Mouse (Mus musculus) A20 (cell line): ENCODE data around the gene Smim13.
"Not testable (repeated sequence)": the region's sequence is repeated elsewhere in the genome, so short reads cannot be mapped to it uniquely, and the experiment has no call there.

ENCODE experiments used
- DNase-seq: peaks from one replicate; pipeline ENCODE4 v3.0.0-alpha.2; 2011; ENCODE audit warnings: low read depth, low spot score

The Smim13 gene

DNA sequence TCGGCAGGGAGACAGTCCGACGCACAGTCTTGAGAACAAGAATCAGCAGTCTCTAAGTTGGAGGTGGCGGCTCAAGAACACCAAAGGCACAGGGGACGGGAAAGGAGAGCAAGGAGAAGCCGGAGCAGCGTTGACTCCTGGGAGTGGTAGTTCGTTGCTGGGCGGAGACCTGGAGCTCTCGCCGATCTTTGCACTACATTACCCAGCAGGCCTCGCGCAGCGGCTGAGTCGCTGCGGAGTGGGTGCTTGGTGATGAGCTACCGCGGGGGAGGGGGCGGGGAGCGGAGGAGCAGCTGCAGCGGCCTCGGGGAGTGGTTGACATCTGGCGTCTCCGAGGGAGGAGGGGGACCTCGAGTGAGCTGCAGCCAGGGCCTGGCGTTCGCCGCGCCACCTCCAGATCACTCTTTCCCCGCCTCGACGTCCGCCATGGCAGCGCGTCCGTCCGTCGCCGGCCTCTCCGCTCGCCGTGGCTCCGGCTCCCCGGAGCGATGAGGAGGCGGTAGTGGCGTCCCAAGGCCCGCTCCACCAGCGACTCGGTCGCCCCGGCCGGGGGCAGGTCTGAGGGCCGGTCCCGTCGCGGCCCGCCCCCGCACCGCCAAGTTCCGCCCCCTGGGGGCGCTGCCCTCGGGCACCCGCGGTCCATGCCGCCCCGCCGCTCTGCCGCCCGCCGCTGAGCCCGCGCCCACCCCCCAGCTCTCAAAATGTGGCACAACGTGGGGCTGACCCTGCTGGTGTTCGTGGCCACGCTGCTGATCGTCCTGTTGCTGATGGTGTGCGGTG is at the start of gene Smim13:
TSS of gene Smim13 (plus strand) at position 307 of the 780 bp plus-strand sequence.
- peak; percentile 99 for DNase-seq

DNA sequence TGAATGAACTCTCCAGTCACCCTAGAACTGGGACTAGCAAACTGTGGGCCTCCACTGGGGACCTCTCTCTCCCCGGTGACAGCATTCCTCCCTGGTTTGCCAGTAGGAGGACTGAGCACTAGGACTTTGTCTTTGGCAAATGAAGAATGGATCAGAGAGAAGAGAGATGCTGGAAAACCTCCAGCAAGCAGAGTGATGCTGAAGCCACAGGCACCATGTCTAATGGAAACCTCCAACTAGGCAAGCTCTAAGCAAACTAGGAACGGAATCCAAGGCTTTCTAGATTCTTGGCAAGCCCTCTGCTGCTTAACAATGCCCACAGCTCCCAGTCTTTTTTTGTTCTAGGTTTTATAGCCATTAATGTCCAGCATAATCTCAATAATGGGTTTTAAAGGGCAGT is 48.8 kb upstream of the Smim13 start:
- DNase-seq: no peak

DNA sequence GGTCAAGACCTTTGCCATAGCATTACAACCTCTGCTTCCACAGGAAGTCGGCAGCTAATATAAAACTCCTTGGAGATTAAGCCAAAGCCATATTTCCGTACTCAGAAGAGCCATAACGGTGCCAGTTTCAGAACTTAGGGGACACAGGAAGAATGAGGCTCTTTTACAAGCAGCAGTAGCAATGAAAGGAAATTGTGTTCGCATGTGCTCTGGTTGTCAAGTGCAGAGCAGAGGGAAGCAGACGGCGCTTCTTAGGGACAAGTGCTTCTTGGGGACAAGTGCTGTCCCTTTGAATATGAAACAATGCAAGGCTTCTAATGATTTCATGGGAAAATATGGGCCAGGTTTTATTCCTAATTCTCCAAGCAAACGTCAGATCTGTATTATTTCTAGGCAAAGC is 46.4 kb upstream of the Smim13 start:
- no peak for DNase-seq

DNA sequence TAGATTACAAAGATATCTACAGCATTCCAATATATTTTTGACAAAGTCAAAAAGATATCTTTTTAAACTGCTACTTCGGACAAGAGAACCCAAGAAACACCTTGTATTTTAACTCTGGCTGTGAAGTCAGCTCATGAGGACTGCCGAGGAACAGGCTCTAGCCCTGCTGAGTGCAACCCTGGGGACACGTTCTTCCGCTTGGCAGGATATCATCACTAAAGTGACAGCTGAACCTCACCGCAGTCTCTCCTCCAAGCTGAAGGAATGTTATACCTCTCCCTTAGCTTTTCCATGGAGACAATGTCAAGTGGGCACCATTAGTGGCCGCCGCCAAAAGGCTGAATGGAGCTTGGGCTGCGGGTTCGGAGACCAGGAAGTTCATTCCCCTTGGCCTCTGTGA is 46.0 kb upstream of the Smim13 start:
- DNase-seq: no peak

DNA sequence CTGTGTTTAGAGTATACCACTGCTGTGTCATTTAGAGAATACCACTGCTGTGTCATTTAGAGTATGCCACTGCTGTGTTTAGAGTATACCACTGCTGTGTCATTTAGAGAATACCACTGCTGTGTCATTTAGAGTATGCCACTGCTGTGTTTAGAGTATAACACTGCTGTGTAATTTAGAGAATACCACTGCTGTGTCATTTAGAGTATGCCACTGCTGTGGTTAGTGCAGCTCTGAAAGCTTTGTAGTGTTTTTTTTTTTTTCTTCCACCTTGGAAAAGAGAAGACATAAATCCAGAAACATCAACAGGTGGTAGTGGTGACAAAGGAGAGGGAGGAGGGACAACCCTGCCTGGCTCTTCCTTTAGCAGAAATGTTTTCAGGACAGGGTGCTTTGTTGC is 44.1 kb upstream of the Smim13 start:
- DNase-seq: not testable (repeated sequence)

DNA sequence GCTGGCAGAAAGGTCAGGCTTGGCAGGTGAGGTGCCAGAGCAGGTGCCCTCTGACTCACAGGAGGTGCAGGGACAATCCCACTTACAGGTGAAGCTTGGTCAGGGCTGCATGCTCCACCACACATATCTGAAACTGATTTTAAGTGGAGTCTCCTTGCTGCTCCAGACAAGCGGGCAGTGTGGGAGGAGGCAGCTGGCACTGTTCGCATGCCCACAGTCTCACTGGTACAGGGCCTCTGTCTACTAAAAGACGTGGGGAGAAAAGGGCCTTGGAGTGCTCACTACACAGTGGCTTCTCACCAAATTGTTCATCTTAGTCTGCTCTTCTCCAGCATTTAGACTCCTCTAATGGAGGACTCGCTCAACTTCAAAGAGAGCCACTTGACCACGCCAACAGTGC is 43.4 kb upstream of the Smim13 start:
- DNase-seq: no peak

DNA sequence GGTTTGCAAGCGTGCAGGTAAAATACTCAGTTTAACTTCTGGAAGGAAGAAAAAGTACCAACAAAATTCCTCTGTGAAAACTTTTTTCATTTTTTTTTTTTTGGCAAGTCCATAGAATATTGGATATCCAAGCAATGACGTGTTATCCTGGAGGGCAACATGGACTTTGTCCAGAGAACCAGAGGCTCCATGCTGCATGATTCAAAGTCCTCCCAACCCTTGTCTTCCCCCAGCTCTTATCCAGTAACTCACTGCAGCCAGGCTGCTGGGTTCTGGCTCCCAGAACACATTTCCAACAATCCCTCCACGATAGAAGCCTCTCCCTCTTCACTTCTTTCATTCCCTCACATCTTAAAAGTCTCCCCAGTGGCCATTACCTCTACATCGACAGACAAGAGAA is 38.4 kb upstream of the Smim13 start:
- DNase-seq: no peak

DNA sequence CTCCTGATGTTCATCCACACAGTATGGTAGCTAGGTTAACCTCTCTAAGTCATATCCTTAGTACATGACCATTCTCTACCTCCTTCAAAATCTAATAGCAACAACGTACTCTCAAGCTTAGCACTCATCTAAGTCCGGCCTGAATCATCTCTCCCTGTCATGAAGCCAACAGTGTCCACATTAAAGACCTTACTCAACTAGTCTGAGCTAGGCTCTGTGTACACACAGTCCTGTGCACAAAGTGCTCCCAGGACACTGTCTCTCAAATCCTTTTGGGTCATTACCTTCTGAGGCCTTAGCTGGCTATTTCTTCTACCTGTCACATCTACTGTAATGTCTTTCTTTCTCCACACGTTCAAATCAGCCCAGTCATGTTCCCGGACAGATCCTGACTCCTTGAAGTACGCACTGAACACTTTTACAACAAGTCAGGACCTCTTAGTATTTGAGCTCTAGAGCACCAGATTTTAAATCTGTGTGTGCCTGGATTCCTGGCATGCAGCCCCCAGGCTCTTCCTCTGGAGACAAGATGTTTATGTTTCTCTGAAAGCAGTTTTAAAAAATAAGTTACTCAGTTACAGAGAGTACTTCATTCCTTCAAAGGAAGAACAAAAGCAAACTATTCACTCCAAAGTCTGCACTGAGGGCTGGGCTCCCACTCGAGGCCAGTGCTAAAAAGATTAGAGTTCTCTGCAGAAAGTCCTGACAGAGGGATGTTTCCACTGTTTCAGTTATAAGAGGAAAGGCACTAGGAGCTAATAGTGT is 36.9 kb upstream of the Smim13 start:
- no peak for DNase-seq

DNA sequence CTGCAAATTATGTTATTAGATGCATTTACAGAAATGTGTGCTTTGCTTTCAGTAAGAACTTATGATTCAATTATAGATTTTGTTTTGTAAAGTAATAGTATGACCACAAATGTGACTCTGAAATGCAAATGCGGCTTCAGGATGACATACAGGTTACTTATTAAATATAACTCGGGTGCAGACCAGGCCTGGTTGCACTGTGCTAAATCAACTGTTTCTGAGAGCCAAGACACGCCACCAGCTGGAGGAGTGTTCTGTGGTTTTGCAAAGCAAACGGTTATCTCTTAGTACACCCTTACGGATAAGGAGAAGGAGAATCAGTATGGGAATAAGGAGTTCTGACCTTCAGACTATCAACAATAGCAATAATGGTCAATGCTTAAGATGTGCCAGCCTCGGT is 34.0 kb upstream of the Smim13 start:
- no peak for DNase-seq

DNA sequence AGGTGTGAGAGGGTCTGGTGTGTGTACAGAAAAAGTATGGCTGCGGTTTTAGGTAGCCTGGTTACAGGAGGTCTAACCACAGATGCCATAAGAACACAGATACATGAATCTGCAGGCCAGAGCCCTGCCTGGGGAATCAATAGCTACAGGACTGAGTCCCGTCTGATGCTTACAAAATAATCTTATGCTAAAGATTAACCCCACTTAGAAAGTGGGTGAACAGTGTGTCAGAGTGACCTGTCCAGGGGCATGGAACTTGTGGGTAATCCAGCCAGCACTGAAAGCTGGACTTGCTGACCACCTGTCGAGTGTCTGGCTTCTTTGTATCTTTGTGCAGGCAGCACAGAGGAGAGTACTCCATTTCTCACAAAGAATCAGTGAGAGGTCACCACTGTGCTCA is 33.4 kb upstream of the Smim13 start:
- no peak for DNase-seq

DNA sequence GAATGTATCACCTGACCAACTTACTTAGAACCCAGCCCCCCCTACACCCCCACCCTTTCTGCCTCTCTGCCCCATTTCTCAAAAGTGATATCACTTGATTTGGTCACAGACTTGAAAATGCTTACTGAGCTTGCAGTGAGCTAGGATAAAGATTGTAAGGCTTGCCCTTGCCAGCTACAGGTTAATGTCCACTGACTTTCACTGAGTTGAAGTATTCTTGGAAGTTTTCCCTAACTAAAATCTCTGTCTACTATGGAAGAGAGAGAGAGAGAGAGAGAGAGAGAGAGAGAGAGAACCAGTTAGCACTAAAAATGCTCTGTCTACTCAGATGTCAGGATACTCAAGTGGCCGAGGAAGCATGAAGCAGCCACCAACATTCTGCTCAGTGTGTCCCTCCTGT is 30.6 kb upstream of the Smim13 start:
- DNase-seq: no peak

DNA sequence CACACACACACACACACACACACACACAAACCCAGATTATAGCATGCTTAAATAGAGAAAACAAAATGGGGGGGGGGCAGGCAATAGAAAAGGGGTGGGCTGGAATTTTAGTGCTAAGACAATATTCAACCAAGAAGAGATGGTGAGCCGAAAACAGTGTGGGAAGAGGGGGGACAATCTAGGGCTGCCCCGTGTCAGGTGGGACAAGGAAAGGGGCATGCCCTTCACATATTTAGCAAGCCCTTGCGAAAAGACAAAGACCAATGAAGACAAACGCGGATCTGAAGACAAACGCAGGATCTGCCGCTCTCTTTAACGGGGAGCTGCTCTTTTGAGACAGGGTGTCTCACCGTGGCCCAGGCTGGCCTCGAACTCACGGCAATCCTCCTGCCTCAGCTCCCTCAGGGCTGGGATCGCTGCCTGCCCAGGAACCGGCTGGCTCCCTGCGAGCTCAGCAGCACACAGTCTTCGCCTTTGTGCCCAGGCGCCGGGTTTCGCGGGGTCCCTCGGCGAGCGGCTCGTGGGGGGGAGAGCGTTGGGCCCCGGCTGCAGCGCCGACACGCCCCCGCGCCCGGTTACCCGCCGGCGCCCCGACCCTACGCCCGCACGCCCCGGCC is 29.8 kb upstream of the Smim13 start:
- no peak for DNase-seq

DNA sequence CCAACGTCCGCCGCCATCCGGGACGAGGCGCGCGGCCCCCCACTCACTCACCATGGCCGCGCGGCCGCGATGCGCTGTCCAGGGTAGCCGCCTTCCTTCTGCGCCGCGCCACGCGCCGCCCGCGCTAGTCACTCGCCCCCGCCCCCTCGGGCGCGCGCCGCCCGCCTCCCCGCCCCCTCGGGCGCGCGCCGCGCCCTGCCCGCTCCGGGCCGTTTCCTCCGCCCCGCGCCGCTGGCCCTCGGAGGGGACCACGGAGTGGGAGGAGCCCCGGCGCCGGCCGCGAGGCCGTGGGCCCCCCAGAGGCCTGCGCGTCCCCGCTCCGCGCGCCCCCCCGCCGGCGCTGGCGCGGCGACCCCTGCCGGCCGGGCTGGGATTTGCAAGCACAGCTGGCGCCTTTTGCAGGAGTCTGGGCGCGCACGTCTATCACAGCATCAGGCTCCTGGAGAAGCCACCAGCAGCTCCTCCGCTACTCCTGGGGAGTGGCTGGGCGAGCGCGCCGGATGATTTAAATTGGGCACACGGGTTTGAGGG is 29.3 kb upstream of the Smim13 start, which contains the start of gene Elovl2:
TSS of gene Elovl2 (minus strand) at position 102 of the 531 bp plus-strand sequence.
- no peak for DNase-seq

DNA sequence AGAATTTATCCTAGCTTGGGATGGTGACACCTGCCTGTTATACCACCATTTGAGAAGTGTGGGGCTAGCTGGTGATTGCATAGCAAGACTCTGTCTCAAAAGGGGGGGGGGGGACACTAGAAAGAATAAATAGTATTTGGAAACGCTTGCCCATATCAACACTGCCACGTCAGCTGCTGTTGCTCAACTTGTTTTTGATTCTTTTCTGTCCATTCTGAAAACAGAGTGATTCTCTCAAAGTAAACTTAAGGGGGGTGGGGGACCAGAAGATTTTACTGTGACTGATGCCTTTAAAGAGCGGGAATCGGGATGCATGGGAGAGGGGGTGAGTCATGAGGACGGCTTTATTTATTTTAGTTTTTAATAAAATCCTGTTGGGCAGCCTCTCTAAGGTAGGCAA is 23.1 kb upstream of the Smim13 start:
- DNase-seq: no peak

DNA sequence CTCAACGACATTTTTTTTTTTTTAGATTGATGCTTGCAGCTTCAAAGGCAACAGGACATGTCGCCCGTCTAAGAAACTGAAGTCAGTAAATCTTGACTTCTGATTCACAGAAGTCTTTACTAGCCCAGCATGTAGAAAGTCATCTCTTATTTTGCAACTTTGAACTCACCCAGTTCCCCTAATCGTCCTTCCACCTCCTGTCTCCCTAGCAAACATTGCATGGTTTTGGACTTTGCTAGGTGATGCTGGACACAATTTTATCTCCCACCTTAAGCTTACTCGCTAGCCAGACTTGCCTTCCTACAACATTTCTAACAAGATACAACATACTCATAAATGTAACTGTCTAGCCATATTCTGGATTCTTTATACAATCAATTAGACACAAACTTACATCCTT is 21.6 kb upstream of the Smim13 start:
- DNase-seq: no peak

DNA sequence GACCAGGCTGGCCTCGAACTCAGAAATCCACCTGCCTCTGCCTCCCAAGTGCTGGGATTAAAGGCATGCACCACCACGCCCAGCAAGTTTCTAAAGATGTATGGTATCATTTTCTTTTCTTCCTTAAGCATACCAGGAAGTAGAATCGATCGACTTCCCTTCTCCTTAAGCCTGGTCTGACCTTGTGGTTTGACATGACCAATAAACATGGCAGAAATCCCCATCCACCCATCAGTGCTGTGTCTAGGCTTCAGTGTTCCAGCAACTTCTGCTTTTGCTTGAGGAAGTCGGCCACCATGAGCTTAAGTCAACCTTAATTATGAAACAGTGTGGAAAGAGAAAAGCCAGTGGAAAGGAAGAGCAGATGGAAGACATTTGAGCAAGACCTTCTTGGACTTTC is 19.4 kb upstream of the Smim13 start:
- DNase-seq: peak; percentile 17

DNA sequence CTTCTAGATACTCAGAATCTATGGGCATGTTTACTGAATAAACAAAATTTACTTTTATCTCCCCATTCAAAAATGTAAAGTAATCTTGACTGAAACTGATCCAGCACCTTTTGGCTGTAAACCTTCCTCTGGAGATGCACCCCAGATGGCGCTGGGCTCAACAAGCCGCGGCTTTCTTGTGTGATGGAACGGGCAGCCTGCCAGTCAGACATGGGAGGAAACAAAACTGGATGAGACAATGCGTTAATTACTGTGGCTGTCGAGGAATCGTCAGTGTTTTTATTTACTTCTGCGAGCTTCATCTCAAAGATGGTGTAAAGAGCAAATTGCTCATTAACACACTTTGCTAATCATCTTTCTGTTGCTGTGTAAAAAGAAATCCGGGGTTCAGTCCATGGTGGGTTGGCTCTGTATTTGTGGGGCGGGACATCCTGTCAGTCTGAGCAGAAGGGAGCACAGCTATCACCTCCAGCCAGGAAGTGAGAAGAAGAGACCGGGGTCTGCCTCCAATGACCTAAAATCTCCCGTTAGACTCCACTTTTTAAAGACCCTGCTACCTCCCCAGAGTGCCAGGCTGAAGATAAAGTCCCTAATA is 18.2 kb upstream of the Smim13 start:
- no peak for DNase-seq

DNA sequence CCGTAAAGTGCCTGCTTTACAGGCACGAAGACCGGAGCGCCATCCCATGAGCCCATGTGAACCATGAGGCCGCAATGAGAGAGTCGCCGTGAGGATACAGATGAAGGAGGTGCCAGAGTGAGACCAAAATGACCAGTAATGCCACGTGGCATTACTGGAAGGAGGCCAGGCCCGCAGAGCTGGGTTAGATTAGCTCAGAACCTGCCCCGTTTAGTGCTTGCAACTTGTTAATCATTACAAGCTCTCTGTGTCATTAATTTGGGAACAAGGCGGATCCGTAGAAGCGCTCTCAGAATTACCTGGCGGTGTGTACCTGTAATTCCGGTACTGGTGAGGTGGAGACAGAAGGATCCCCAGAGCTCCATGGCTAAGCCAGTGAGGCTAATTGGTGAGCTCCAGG is 17.4 kb upstream of the Smim13 start:
- DNase-seq: no peak

DNA sequence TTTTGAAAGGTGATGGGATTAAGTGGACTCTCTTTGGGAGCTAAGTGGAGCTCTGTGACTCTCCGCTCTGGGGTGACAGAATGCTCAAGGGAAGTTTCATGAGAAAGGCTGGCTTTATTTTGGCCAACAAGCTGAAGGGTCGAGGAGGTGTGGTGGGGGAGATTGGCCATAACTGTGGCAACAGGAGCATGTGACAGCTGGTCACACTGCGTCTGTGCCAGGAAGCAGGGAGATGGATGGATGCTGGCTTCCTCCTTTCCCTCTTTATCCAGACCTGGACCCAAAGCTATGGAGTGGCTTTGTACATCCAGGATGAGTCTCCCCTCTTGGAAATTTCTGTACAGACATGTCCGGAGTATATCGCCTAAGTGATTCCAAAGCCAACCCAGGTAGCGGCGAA is 16.4 kb upstream of the Smim13 start:
- DNase-seq: no peak

DNA sequence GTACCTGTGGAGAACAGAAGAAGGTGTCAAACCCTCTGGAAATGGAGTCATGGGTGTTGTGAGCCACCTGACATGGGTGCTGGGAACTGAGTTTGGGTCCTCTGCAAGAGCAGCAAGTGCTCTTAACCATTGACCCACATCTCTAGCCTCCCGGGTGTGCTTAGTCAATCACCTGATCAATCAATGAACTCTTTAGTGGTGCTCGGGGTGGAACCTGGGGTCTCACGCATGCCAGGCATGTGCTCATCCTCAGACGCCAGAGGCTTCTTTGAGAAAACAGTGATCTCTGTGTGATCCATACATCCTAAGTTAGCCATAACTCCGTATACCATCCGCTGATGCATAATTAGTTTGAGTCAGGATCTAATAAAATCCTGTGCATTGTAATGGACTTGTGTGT is 14.5 kb upstream of the Smim13 start:
- no peak for DNase-seq

DNA sequence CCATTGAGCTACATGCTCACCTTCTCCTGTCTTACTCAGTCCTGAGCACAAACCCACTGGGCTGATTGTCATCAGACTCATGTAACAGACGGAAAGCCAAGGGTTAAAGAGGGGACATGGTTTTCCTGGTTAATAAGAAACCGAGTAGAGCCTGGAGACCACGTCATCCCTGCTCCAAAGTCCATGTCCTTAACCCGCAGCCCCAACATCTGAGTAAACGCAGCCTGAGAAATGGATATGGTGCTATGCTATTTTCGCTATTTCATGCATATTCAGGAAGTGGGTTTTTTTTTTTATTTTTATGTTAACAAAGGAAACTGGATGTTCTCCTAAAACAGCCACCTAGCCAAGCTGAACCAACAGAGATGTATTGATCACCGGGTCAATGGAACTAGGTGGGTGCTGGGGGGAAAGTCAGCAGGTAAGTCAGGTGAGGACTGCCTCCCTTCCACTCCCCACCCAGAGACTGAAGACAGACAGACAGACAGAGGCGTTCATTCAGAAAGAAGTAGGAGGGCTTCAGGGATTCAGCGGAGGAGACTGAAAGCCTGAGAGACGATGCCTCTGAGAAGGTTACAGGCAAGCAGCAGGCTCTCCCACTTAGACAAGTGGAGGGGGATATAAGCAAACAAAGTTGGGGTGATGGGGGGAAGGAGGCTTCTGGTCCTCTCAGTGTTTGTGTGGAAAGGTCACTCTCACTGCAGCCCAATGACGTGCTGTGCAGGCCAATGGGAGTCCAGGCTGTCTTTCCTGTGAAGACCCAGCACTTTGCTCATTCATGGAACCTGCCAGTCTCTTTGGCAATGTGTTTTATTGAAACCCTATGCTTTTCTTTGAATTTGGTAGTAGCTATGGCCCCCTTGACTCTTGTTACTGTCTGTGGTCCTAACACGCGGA is 13.6 kb upstream of the Smim13 start:
- DNase-seq: no peak
